Mouse (Mus musculus) T-helper 2 cell (primary cell): ENCODE measurements at regions not wholly inside any gene's neighbourhood (a gene's known extent, or its start where the extent isn't known, plus 50 kb on each side); places are given as distances from the start of the nearest gene placed in this dataset.

Experiments used
- in situ Hi-C: fragments of 300-600 bp; cut with MboI, MseI; formaldehyde crosslinking; loops from one replicate; pipeline ENCODE4 v1.15.1; 2025; ENCODE audit warnings: high pct_unique_total_duplicates

DNA sequence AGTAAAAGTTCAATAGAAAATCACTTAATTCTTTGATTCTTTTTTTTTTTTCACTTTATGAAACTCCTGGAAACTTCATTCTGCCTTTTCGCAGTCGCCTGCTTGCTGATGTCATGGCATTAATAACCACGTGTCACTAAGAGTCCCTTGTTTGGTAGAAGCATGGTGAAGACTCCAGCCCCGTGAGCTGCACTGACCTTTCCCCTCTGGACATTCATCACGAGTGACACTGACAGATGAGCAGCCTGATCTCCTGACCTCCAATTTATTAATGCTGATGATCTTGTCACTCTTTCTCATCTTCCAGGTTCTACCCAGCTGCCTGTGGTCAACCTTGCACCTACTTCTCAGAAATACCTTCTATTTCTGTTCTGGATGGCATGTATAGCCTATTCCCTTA, 867.1 kb upstream of the Slit2 start:
- in situ Hi-C loops = no loop called here

DNA sequence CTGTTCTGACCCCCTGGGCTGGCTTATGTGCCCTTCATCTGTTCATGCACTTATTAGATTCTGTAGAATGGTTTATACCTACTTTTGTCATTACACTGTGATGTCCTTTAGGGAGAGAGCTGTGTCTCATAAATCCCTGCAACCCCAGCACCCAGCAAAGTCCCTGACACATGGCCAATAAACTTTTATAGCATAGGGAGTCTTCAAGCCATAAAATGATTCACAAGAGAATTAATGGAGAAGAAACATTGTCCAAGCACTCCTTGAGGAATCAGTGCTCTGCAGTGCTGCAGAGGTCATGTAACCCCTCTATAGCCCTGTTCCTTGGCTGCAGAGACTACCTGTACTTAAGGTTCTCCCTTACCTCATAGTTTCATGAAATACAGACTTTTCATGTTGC, 887.2 kb upstream of the Slit2 start:
- in situ Hi-C loops = no loop called here

DNA sequence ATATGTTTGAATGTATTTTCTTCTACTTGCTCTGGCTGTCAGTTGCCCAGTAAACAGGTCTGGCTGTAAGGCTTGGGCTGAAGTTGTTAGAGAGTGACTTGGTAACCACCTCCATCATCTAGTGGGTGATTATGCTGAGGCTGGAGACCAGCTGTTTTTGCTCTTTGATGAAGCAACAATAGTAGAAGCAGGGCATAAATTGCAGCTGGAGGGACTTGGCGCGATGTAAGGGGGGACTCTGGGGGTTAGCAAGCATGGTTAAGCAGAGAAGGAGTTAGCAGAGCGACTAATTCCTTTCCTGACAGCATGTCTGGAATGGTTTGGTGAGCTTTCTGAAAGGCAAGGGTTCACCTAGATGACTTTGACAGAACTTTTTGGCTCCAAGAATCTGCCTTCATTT, 930.0 kb upstream of the Slit2 start:
- in situ Hi-C loops = no loop called here

DNA sequence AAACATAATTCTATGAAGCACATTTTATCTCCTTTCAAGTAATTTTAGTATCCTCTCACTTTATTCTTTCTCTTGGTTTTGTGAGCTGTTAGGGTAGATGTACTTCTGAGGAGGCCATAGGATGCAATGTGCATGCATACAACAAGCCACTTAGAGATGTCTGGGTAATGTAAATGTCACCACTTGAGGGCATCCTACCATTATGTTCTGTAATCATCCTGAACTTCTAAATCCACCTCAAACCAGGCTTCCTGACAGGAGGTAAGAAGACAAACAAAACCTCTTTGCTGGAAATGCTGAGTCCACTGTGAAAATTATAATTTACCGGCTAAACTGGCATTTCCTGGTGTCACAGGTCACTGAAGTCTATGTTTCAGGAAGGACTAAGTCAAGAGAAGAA, 946.2 kb upstream of the Slit2 start:
- in situ Hi-C loops = no loop called here

GRCm38 (mm10) chr5:47034021-47034420, 948.9 kb upstream of the Slit2 start:
- in situ Hi-C loops = no loop called here

GRCm38 (mm10) chr5:47014351-47014750, 968.6 kb upstream of the Slit2 start:
- in situ Hi-C loops = no loop called here

DNA sequence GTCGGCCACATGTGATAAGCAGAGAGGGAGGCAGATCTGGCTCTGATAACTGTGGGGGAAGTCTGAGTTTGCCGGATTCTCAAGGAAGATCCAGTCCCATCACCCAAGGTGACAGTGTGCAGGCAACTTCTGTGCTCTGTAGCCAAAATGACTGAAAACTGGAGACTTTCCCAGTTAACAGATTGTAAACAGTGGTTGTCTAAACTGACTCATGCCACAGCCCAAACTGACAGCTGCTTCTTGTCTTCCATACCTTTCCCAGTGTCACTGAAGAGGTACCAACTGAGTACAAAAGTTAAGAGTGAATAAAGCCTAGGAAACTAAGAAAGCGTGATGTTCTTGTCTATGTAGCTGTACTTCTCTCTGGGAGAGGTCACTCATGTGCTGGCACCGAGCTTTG, 990.4 kb upstream of the Slit2 start:
- in situ Hi-C loops = no loop called here

- in situ Hi-C loops = no loop called here
These were observed 996.4 kb upstream of the Slit2 start for GRCm38 (mm10) chr5:46986519-46986918.

GRCm38 (mm10) chr5:46980326-46980725, 1002.6 kb upstream of the Slit2 start:
- in situ Hi-C loops = no loop called here

DNA sequence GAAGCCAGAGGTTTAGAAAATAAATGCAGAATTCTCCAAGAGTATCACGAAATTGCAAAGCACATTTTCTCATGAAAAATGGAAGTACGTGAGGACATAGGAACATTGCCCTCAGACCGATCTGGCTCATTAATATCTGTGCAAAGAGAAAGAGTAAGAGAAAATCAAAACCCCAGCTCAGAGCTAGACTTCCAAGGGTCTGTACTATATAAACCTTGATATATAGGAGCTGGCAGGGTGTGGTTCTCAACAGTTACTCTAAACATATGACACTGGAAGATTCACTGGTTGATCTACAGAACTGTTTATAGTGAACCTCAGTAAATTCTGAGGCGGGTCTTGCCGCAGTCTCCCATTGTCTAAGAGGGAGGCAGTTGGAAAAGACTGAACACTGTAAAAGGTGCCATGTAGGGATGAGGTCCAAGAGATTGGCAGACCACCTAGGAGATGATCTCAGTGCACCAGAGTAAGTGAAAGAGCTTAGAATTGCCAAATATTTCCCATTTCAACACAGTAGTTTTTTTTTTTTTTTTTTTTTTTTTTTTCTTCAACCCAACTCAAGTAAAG, 1014.0 kb upstream of the Slit2 start:
- in situ Hi-C loops = loop anchor here (10.0 kb wide), 1 partner anchor 324 kb away; no protein-coding TSS in a partner anchor

- in situ Hi-C loops = loop anchor here (10.0 kb wide), 1 partner anchor 316 kb away; no protein-coding TSS in a partner anchor
These were observed 1022.2 kb upstream of the Slit2 start for GRCm38 (mm10) chr5:46960749-46961148.

DNA sequence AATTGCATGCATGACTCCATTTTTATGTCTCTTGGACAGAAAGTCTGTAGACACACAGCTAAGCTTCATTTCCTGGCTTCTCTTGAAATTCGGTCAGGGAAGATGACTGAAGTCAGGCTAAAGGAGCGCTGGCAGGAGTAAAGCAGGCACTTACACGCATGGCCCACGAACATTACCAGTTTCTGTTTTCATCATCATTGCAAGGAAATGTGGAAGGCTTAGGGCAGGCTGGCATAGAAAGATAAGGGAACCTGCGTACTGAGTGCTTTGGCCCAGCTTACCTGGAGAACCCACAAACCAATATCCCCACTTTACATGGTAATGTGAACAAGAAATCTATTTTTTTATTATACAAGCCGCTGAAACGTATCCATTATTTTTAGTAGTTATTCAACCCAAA, 1056.6 kb upstream of the Slit2 start:
- in situ Hi-C loops = no loop called here

GRCm38 (mm10) chr5:46901909-46902308, 1044.5 kb upstream of the Lcorl start:
- in situ Hi-C loops = no loop called here

GRCm38 (mm10) chr5:46894037-46894436, 1036.6 kb upstream of the Lcorl start:
- in situ Hi-C loops = no loop called here

DNA sequence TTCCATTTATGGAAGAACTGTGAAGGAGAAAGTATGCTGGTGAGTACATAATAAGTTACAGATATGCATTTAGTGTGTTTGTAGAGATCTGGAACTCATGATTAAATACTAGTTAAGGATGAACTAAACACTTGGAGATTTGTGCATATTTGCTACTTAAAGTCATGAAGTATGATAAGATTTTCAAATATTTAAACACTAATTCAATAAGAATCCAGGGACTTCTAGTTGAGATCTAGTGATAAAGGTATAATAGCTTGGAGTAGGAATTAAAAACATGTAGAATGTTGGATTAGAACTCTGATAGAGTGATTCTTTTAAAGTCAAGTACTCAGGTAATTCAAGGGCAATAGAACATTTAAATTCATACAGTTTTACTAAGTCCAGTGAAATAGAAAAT, 1026.5 kb upstream of the Lcorl start:
- in situ Hi-C loops = no loop called here

GRCm38 (mm10) chr5:46856837-46857236, 999.4 kb upstream of the Lcorl start:
- in situ Hi-C loops = no loop called here

DNA sequence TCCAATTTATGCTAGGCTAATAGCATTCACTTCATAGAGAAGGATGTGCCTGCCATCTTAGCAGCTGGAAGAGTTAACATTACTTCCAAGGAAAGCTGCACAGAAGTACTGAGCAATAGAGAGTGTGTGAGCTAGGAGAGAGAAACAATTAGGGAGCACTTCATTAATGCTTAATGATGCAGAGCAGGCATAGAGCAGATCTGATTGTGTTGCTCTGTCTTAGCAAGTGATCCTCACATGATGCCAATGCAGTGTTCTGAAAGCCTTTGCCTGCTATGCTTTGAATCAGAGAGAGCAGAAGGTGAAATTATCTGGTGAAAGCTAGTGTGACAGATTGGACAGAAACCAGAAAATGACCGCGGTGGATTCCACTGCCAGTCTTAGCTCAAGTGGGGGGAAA, 987.8 kb upstream of the Lcorl start:
- in situ Hi-C loops = no loop called here

GRCm38 (mm10) chr5:46836810-46837209, 979.4 kb upstream of the Lcorl start:
- in situ Hi-C loops = no loop called here

GRCm38 (mm10) chr5:46830797-46831618, 973.6 kb upstream of the Lcorl start:
- in situ Hi-C loops = no loop called here

- in situ Hi-C loops = no loop called here
These were observed 972.7 kb upstream of the Lcorl start for GRCm38 (mm10) chr5:46830114-46830513.

- in situ Hi-C loops = no loop called here
These were observed 969.0 kb upstream of the Lcorl start for GRCm38 (mm10) chr5:46826381-46826780.

- in situ Hi-C loops = no loop called here
These were observed 967.5 kb upstream of the Lcorl start for GRCm38 (mm10) chr5:46824934-46825333.

- in situ Hi-C loops = no loop called here
These were observed 937.7 kb upstream of the Lcorl start for GRCm38 (mm10) chr5:46795102-46795501.
